Mouse (Mus musculus) ES-CJ7 (cell line): ENCODE measurements at regions not wholly inside any gene's neighbourhood (a gene's known extent, or its start where the extent isn't known, plus 50 kb on each side); places are given as distances from the start of the nearest gene placed in this dataset.

ENCODE experiments used
- DNase-seq: peaks from one replicate; pipeline ENCODE4 v3.0.0; 2011; ENCODE audit warnings: low read depth, low spot score

DNA sequence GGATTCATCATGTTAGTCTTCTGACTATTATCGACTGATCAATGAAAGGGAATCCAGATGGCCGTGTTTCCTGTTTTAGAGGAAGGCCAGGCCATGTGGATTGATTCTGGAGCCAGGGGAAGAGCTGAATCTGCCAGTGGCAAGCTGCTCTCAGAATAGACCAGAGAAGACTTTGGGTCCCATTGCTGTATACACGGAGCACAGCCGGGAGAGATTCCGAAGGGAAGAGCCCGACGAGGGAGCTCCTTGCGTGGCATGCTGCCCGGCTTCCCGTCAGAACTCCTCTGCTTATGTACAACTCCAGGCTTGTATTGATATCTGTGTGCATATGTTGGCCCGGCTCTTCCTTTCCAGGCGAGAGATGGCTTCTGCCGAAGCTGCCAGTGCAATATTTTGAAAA lies 252.2 kb upstream of the Trib2 start:
- DNase-seq = no peak

GRCm38 (mm10) chr12:16062689-16063088 lies 246.0 kb upstream of the Trib2 start:
- DNase-seq = no peak

DNA sequence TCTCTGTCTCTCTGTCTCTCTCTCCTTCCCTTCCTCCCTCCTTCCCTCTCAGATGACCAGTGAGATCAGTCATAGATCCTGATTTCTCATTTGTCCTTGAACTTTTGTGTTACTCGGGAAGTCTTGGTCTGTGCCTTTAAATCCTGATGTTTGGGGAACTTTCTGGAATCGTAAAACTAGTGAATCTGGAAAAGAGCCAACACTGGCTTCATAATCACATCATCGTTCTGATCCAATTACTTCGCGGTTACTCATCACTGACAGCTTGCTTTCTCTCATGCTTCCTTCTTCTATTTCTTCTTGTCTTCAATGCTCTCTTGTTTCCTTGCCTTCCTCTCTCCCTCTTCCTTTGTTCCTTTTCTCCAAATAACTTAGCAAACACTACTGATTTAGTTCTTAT lies 243.7 kb upstream of the Trib2 start:
- no peak for DNase-seq

GRCm38 (mm10) chr12:16058255-16058654 lies 241.5 kb upstream of the Trib2 start:
- no peak for DNase-seq

DNA sequence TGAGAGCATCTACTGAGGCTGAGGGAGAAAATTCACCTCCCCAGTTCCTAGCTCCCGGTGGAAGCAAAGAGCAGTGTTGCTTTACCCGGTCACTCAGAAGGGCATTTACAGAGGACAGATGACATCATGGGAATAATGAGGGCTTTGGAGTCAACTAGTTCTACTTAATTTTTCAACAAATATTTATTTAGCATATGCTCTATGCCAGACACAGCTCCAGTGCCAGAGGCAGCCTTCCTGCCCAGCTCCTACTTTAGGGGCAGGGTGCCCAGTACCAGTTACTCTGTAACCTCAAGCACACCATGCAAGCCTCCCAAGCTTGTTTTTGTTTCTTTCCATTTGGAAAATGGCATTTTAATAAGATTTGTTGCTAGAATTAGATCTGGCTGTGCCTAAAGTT lies 240.1 kb upstream of the Trib2 start:
- no peak for DNase-seq

- no peak for DNase-seq
Observed at GRCm38 (mm10) chr12:16056216-16056615, 239.5 kb upstream of the Trib2 start.

- DNase-seq = no peak
Observed at GRCm38 (mm10) chr12:16054591-16054990, 237.9 kb upstream of the Trib2 start.

- DNase-seq = no peak
Observed at GRCm38 (mm10) chr12:16053735-16054134, 237.0 kb upstream of the Trib2 start.

- DNase-seq = no peak
Observed at GRCm38 (mm10) chr12:16052998-16053397, 236.3 kb upstream of the Trib2 start.

DNA sequence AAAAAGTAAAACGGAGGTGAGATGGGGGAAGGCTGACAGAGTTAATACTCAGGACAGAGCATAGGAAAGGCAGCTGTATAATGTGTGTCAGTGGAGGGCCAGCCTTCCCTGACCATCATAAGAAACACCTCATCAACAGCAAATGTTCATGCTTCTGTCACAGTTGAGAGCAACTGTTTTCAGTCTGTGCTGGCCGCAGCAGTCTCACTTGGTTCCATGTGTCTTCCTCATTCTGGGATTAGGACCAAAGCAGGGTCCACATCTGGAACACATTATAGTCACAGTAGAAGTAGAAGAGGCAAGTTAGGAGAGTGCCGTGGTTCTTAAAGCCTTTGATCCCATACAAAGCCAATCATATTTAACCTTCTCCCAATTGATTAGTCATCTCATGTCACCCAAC lies 235.6 kb upstream of the Trib2 start:
- no peak for DNase-seq

- DNase-seq = no peak
Observed at GRCm38 (mm10) chr12:16051439-16051838, 234.7 kb upstream of the Trib2 start.

DNA sequence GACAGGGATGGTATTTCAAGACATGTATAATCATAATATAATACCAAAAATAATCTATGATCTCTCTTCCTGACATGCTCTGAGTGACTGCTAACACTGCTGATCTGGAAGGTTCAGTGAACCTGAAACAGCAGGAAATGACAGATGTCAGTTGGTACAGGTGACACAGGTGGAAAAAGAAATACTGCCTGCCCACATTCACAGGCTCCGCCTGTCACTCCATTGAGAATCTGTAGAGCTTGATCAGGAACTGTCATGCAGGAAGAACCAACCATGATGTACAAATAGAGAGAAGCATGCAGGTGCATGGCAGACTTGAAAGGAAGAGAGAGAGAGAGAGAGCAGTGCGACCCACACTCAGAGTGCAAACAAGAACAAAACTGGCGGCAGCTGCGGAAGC lies 232.8 kb upstream of the Trib2 start:
- no peak for DNase-seq

DNA sequence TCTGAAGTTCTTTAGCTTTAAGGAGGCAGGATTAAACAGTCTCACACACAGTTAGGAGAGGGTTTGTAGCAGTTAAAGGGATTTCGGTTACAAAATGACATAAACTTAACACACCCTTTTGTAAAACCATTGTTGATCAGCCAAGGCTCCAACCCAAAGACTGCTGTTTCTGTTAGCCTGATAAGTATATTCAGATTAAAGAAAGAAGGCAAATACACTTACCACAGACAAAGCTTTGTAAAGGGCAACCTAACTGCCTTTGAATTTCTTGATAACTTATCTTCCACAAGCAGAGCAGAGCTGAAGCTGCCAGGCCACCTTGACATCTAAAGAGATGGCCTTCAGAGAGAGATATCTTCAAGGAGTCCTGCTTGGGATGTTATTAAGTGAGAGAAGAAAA lies 229.9 kb upstream of the Trib2 start:
- DNase-seq = no peak

- DNase-seq = no peak
Observed at GRCm38 (mm10) chr12:16045791-16046494, 229.2 kb upstream of the Trib2 start.

DNA sequence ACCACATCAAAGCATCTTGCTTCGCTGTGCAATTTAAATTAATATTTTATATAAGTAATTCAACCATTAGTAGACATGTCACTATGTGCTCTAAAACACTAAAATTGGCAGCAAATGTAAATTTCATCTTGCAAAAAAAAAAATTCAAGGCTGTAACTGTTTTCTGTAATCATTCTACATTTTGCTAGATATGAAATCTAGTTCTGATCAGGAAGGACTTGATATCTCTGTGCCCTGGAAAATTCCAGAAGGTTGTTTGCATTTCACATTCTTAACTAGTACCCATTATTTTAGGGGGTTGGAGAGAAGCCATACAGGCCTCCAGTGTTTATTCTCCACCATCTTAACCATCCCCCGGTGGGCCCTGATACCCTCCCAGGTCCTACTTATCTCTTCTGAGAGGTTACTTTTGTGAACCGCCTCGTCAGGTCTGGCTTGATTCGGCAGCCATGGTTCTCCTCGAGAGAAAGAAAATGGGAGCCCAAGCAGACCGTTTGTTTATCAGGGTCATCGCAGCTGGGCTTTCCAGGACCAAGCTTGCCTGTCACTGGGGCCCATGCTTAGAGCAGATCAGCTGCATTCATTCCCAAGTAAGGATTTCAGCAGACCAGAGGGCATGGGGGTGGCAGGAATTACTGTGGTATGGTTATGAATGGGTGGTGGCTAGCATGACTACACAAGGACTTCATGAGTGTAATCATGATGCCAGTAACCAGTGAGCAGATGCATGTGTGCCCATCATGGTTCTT lies 226.9 kb upstream of the Trib2 start:
- no peak for DNase-seq

GRCm38 (mm10) chr12:16042362-16042761 lies 225.6 kb upstream of the Trib2 start:
- DNase-seq = no peak

GRCm38 (mm10) chr12:16041129-16041528 lies 224.4 kb upstream of the Trib2 start:
- DNase-seq = no peak

DNA sequence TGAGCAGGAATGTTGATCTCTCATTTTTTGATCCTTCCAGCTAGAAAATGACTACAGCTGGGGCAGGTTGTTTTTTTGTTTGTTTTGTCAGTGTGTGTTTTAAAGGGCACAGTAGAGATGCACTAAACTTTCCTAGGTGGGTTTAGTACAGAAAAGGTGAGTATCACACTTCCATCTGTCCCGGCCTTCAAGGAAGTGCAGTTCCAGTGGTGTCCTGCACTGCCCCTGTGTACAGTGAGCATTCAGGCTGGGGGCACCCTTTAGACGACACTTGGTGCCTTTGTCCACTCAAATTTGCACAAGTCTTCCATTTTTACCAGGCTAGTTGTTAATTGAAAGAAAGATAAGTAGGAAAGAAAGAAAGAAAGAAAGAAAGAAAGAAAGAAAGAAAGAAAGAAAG lies 218.8 kb upstream of the Trib2 start:
- DNase-seq = no peak

DNA sequence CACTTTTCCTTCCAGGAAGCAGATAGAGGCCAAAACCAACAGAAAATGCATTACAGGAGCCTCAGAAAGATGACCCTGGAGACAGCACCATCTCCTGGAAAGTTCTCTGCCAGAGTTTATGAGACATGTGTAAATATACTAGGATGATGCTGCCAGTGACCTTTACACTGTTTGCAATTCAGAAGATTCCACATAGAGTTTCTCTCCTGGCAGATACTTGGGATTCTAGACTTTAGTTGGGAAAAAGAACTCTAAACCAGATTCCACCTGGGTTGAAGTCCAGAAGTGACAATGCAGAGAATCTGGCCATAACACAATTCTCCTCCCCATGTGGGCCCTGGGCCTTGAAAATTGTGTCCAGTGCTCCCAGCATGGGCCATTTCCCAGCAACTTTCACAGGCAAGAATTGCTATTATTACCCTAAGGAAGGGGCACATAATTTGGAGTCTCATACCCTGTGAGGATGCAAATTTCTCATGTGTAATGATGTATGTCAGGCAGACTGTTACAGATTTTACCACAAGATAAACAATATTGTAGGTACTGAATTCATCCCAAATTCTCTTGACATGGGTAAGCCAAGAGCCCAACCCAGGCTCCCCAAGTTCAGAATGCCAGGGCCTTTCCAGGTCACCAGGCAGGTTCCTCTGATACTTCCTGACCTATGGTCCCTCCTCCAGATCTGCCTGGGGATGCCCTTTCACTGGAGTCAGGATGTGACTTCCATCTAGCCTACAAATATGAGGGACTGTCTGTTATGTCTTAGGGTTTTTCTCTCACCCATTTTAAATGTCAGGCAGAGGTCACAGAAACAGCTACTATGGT lies 218.2 kb upstream of the Trib2 start:
- DNase-seq = no peak

- peak; percentile 83 for DNase-seq
Observed at GRCm38 (mm10) chr12:16026654-16027053, 209.9 kb upstream of the Trib2 start.

DNA sequence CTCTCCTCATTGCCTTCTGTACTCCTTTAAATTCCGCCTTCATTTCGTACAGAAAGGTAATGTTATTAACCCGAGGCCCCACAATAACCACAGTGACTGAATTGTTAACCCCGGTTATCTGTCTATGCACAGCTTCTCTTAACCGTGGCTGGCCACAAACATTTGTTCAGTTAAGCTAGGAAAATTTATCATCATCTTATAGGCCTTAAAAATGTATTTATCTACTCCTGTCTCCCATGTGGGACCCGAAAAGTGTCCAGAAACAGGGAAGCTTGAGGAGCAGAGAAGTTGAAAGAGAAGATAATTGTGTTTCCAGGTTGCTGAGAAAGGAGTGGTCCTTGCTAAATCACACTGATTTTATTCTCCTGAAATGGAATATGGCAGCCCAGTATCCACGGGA lies 206.6 kb upstream of the Trib2 start:
- DNase-seq = no peak

- no peak for DNase-seq
Observed at GRCm38 (mm10) chr12:16021202-16021821, 204.6 kb upstream of the Trib2 start.
